Mouse (Mus musculus): ENCODE measurements around the gene Rps7. TPM values are rescaled to one million over a fixed set of nuclear protein-coding genes. Genes with fewer than 3 reads are reported as not detected.

The Rps7 gene
- polyA plus RNA-seq (2014; fragmentation: Illumina TruSeq; extraction: RNeasy Lipid Tissue Mini Kit (QIAGEN cat#74804); ENCODE audit: low read depth, low replicate concordance): 1,000 TPM

DNA sequence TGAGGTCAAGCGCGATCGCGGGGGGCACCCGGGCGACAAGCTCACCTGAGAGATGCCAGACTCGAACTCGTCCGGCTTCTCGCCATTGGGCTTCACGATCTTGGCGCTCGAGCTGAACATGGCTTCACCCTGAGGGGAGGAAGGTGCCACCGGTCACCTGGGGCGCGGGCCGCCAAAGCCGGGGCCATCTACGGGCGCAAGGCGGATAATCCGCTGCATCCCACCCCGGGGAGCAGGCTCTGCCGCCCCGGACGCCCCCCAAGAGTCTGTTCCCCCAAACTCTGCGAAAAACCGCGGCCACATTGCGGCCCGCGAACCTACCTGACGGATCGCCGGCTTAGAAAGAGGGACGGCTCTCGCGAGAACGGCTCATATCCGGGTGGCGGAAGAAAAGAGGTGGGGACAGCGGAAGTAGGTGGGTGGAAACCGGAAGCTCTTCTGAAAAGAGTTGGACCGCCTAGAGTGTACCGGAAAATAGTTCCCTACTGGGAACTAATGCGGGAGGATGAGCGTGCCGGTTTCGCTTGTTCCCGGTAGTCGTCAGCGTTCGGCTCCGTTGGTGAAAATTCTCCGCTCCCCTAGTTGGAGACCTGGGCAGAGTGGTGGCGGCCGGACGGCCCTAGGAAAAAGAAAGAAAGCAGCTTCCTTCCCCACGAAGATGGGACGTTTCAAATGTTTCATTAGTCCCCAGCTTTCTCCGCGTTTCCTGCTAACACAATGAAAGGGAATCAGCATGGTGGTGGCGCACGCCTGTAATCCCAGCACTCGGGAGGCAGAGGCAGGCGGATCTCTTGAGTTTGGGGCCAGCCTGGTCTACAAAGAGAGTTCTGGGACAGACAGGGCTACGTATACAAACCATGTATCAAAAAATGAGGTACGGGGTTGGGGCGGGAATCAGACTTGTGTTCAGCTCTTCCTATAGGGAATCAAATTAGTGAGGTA lies at the start of gene Rps7:
Gene Rps7 (minus strand): TSS at position 419 of the 942 bp plus-strand sequence.

DNA sequence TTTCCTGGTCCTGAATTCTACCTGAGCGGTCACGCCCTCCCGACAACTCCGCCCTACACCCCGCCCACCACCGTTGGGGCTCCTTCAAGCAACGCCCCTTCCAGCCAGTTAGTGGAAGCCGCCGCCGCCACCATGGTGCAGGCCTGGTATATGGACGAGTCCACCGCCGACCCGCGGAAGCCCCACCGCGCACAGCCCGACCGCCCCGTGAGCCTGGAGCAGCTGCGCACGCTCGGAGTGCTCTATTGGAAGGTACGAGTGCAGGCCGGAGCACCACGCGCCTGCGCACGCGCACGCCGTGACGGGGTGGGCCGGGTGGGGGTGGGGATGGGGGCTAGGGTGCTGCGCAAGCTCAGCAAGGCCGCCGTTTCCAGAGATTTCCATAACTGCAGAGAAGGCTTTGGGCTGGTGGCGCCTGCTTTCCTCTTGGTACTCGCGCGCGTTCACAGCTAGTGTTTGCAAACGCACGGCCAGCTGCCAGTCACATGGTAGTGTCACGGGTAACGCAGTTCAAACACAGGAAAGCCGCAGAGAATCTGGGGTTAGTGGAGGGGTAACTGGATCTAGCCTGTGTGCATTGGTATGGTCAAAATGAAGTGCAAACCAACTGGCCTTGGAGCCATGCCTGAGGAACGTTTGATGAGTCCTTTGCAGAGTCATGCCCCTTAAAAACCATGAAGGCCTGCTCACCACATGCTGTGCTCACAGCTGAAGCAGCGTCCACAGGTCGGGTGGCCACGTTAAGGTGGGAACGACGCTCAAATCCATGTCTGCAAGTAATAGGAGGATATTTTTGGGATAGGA lies 39.6 kb upstream of the Rps7 start, which contains the start of gene Adi1:
Gene Adi1 (plus strand): TSS at position 111 of the 804 bp plus-strand sequence.

DNA sequence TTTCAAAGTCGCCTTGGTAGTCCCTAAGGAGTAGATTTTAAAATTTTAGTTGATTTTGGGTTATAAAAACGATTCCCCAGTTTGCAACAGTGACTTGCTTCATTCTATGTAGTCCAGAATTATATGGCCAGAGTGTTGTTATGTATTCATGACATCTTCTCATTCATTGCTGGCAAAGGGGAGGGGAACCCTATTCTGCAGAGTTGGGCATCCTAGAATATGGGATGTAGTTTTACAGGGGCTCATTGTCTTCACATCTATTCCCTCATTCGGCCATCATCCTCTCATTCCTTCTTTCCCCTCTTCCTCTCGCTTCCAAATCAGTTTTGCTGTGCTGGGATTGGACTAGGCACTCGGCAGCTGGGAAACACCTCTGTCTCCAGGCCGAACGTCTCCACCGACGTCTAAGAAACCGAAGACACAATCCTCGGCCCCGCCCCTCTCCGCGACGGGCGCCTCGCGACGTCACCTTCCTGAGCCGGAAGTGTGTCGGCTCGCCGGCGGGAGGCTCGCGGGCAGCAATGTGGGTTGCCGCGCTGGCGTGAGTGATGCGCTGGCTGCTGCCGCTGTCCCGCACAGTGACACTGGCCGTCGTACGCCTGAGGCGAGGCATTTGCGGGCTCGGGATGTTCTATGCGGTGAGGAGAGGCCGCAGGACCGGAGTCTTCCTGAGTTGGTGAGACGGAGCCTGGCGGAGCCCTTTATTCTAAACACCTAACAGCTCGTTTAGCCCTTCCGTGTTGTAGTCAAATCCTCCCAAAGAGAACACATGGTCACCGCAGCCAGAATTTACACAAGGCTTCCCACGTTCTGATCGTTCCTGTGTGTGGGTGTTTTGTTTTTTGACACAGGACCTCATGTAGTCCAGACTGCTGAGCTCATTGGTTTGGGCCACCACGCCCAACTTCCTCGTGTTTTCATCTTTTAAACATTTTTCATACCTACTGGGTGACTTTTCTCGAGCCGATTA lies 13.7 kb upstream of the Rps7 start, which contains the start of gene Rnaseh1:
Gene Rnaseh1 (plus strand): TSS at position 462 of the 970 bp plus-strand sequence.

DNA sequence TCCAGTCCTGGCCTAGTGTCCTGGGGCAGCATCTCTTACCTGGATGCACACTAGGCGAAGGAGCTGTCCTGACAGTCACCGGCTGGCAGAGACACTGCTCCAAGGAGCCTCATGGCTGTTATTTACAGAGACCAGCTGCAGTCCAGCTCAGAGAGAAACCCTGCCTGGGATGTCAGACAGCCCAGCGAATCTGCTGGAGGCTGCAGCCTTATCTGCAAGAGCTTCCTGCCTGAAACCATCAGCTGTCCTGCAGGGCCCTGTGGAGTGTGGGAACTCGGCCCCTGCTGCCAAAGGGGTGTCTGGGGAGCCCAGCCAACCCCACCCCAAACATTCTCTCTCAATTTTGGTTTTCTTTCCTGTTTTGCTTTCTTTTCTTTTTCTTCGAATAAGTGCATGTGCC lies 12.6 kb downstream of the Rps7 start, which contains the start of gene Colec11:
Gene Colec11 (minus strand): TSS at position 183 of the 400 bp plus-strand sequence.

DNA sequence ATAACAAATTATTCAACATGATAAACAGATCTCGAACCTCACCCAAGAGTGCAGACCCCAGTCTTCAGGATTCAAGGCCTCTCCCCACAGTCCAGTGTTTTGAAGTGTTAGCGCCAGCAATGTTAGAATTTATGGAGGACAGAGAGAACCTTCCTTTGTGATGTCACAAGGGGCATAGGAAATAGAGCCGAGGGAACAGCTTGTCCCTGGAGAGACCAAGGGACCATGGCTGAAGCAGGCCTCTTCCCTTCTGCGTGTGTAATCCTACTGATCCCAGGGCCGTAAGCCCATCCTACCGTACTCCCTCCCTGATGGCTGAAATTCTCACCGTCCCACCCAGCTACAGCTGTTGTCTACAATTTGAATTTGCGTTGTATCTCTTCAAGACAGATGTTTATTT lies 53.3 kb downstream of the Rps7 start, which contains the start of gene Allc:
Gene Allc (minus strand): TSS at position 101 of the 400 bp plus-strand sequence.

Other genes starting within 250 kb of the Rps7 start
- not detected for gene Dcdc2c, start 83.6 kb downstream of the Rps7 start, polyA plus RNA-seq (2014; fragmentation: Illumina TruSeq; extraction: RNeasy Lipid Tissue Mini Kit (QIAGEN cat#74804); ENCODE audit: low read depth, low replicate concordance)
- not detected for gene Allc, start 53.4 kb downstream of the Rps7 start, polyA plus RNA-seq (2014; fragmentation: Illumina TruSeq; extraction: RNeasy Lipid Tissue Mini Kit (QIAGEN cat#74804); ENCODE audit: low read depth, low replicate concordance)
- not detected for gene Colec11, start 12.6 kb downstream of the Rps7 start, polyA plus RNA-seq (2014; fragmentation: Illumina TruSeq; extraction: RNeasy Lipid Tissue Mini Kit (QIAGEN cat#74804); ENCODE audit: low read depth, low replicate concordance)
- gene Rnaseh1, start 13.6 kb upstream of the Rps7 start, polyA plus RNA-seq (2014; fragmentation: Illumina TruSeq; extraction: RNeasy Lipid Tissue Mini Kit (QIAGEN cat#74804); ENCODE audit: low read depth, low replicate concordance): 4.5 TPM
- gene Adi1, start 39.3 kb upstream of the Rps7 start, polyA plus RNA-seq (2014; fragmentation: Illumina TruSeq; extraction: RNeasy Lipid Tissue Mini Kit (QIAGEN cat#74804); ENCODE audit: low read depth, low replicate concordance): 75.9 TPM
- gene Trappc12, start 114.5 kb upstream of the Rps7 start, polyA plus RNA-seq (2014; fragmentation: Illumina TruSeq; extraction: RNeasy Lipid Tissue Mini Kit (QIAGEN cat#74804); ENCODE audit: low read depth, low replicate concordance): 14.1 TPM
- 1.5 TPM for gene Eipr1, start 115.8 kb upstream of the Rps7 start, polyA plus RNA-seq (2014; fragmentation: Illumina TruSeq; extraction: RNeasy Lipid Tissue Mini Kit (QIAGEN cat#74804); ENCODE audit: low read depth, low replicate concordance)

Data from sigmoid colon, adult 10 weeks (tissue).